Mouse (Mus musculus) adrenal gland, postnatal 14 days (tissue): ENCODE measurements around the gene Dst. TPM values are rescaled to one million over a fixed set of nuclear protein-coding genes. Genes with fewer than 3 reads are reported as not detected.

ENCODE experiments used
- DNase-seq: peaks from one replicate; pipeline ENCODE4 v3.0.0; 2021; ENCODE audit warnings: mixed read lengths
- total RNA-seq: library from RNA; stranded (reverse); gene quantifications from 2 replicates; pipeline ENCODE4 v1.2.3, GENCODE M21; 2021

Gene Dst
- total RNA-seq, 1 experiment from 2014 or later = 125 TPM

DNA sequence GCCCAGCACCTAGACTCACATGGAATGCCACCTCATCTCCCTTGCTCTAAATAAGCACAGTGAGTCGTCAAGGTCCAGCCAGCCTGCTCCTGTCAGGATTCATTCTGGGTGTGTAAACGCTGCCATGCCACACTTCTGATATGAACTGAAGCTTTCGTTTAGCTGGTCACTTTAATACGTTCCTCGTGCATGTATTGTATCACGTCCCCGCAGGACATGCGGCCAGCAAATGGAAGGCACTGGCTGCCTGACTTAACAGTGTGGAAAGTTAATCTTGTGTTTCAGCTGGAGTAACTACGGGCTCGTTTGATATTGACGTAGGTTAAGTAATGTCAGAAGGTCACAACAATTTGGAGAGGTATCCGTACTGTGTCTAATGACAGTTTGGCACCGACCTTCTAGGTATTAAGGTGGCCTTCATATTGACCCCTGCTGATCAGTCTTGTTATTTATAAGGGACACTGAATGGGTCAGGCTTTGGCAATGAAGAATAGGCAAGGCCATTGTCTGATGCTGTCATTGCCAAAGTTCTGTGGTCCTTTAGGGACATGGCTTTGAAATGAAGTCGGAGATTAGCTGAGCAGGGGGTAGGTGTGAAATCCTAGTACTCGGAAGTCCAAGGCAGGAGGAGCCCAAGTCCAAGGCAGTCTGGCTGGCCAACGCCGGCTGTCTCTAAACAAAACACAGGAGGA, 122.5 kb downstream of the Dst start:
- DNase-seq = no peak

GRCm38 (mm10) chr1:34033052-34033451, 125.0 kb downstream of the Dst start:
- no peak for DNase-seq

- no peak for DNase-seq
These were observed 125.5 kb downstream of the Dst start for GRCm38 (mm10) chr1:34033478-34033877.

DNA sequence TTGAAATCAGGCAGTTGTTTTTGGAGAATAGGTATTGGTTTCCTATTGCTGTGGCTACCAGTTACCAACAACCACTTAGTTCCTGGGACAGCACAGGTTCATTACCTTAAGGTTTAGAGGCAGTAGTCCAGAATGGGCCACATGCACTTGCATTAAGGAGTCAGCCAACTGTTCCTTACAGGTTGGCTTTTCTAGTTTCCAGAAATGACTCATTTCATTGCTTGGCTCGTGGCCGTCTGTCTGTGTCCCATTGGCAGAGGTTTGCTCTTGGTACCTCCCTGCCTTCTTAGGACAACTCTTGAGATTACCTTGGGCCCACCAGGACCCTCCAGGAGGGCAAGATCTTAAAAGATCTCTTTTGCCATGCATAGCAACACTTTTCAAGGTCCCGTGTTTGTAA, 125.9 kb downstream of the Dst start:
- no peak for DNase-seq

DNA sequence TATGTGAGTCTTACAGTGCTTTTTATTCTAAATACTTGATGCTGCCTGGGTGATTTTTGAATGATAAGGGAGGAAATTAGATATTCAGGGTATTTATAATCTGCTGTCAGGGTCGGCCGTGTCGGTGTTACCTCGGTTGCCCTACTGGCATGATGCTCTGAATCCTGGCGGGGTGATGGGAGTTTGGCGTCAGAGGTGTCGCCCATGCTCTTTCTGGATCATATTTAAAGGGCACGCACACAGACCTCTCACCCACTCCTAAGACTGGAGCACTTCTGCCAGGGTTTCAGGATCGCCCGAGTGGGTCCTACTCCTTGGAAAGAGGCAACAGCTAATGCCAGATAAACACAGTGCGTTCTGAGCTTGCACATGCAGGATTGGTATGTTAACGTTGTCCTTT, 128.1 kb downstream of the Dst start:
- no peak for DNase-seq

- DNase-seq = no peak
These were observed 130.5 kb downstream of the Dst start for GRCm38 (mm10) chr1:34038571-34038970.

DNA sequence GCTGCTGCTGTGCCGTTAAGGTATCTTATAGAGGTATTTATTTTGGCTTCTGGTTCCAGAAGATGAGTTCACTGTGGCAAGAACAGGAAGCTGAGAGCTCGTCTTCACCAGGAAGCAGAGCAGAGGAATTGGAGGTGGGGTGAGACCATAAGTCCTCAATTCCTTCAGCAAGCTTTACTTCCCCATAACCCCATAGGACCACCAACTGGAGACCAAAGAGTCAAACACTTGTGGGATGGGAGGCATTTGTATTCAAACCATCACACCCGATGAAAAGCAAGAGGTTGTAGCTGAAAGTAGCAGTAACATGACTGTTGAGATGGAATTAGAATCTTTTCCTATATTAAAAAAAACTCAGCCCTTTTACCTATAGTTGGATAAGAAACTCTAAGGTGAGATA, 132.0 kb downstream of the Dst start:
- no peak for DNase-seq

DNA sequence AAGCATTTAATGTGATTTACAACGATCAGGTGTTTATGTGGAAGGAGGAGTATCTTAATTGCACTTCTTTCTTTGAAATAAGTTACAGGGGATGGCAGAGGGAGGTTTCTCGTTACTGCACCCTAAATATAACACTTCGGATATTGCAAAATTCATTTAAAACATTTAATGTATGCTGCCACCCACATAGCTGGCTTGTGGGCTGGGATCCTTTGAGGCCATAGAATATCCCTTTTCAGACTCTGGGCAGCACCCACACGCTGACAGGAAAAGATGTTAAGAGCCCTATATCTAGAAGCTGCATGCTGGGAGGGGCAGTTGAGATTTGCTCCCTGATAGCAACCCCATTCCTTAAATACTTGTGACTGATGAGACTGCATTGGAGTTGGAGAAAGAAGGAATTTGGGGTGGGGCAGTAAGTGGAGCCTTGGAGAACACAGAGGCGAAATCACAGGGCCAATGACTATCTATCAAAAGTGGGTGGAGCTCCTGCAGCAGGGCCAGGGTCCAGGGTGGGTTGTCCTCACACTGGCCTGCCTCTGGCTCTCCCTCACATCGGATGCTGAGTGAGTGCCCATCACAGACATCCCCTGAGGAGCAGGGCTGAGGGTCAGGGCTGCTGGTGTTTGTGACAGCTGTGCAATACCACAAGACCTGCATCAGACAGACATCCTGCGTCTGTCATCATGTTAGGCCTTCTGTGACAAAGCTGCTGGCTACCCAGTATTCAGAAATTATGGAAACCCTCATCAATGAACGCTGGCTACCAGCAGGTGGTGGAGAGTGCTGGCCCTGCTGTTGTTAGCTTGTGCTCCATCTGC, 133.1 kb downstream of the Dst start:
- no peak for DNase-seq

GRCm38 (mm10) chr1:34042299-34042698, 134.3 kb downstream of the Dst start:
- DNase-seq = no peak

DNA sequence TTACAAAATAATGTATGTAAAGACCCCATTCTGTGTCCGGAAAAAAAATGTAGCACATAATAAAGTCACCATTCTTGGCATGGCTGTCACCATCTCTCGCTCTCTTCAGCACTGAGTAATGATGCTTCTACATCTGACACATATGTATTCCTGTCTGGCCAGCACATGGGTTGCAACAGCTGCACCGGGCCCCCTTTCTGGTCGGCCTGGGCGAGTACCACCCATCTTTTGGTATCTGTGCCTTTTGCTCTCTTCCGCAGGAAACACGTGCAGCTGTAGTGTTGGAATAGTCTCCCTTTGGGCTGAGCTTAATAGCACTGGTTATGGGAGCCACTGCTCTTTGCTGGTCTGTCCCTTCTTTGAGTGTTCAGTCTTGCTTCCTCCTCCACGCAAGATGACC, 135.3 kb downstream of the Dst start:
- no peak for DNase-seq

DNA sequence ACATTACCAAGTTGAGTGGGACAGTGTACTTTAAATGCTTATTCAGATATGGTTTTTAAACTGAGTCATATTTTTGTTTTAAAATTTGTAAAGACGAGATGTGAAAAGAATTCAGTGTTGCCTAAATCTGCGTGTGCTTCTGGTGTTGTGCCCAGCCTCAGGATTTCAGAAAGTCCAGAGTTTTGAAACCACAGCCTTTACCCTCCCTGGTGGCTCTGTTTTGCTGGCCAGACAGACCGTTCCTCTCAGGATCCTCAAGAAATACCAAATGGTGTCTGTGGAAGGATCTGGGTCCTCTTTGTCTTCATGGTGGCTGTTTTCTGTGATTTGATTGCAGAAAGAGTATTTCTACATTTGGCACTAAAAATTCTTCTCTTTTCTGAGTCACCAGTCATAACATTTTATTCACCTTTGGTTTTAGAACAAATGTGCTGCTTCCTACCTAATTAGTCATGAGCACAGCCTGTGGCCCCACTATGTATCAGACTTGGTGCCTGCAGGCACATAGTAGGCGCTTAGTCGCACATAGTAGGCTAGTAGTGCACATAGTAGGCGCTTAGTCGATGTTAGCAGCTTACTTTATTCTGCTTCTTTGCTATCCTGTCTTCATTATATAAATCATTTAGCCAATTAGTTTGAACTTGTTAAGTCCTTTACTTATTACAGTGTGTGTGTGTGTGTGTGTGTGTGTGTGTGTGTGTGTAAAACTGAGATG, 136.0 kb downstream of the Dst start:
- DNase-seq = peak; percentile 43

- no peak for DNase-seq
These were observed 136.7 kb downstream of the Dst start for GRCm38 (mm10) chr1:34044675-34045074.

GRCm38 (mm10) chr1:34047285-34047684, 139.3 kb downstream of the Dst start:
- peak; percentile 46 for DNase-seq

- no peak for DNase-seq
These were observed 143.2 kb downstream of the Dst start for GRCm38 (mm10) chr1:34051251-34051650.

DNA sequence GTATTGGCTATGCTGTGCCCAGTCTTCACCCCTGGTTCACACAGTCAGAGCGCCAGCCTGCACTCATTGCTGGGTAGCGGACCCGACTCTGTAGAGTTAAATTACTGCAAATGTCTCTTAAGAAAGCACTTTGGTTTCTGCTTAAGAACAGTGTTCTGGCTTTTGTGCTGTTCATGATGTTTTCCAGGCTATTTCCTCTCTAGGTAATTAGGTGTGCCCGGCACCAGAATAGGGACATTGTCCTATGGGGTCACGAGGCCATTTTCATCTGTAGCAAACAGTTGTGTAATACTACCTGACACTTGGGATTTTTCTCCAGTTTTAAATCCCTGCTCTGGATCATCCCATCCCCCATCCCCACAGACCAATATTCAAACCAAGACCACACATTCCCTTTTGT, 144.4 kb downstream of the Dst start:
- DNase-seq = no peak

DNA sequence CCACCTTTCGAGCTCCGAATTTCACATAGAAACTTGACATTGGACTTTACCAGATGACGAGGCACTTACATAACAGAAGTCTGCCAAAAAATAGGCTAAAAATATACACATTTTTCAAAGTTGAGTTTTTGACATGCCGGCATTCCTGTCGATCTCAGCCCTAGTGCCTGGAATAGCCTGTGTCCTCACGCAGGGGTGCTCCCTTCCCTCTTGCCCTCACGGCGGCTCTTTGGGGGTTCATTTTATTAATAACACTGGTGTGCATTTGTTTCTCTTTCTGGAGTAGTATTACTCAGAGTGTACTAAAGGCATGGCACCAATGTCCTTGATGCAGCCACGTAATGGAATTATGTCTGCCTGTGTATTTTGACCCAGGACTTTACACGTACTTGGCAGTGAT, 146.9 kb downstream of the Dst start:
- DNase-seq = no peak

GRCm38 (mm10) chr1:34056658-34057057, 148.6 kb downstream of the Dst start:
- no peak for DNase-seq

GRCm38 (mm10) chr1:34059231-34059630, 151.2 kb downstream of the Dst start:
- no peak for DNase-seq

DNA sequence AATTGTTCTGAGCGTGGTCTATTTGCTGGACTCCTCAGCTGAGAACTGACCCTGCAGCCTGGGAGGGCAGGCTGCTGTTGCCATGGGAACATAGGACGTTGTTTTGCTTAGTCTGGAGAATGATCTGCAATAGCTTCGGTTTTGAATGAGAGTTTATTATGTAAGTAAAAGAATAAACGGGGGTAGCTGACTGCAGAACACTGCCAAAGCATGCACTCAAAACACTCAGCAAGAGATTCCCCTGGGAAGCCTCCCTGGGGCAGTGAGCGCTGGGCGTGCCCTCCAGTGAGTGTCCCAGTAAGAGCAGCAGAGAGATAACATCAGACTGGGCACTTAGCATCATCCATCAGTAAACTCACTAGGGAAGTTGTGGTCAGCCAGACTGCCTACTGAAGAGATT, 152.4 kb downstream of the Dst start:
- peak; percentile 41 for DNase-seq

- peak; percentile 84 for DNase-seq
These were observed 153.1 kb downstream of the Dst start for GRCm38 (mm10) chr1:34061078-34061477.

DNA sequence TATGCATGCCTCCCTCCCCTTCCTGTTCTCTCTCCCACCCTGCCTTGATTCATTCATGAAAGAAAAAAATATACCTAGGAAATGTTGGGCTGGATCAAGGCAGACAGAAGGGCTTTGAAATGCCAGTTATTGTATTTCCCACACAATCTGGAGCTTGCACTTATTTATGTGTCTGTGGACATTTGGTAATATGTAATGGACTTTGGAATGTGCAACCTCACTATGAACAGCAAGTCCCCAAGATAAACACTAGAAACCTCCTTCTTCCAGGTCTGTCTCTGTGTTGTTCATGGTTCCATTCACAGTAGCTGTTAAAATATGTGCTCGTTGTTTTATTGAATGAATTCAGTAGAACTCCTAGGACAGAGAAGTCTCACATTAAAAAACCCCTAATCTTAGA, 153.8 kb downstream of the Dst start:
- DNase-seq = no peak

GRCm38 (mm10) chr1:34063943-34064342, 155.9 kb downstream of the Dst start:
- no peak for DNase-seq

- no peak for DNase-seq
These were observed 157.6 kb downstream of the Dst start for GRCm38 (mm10) chr1:34065551-34066048.
